Mouse (Mus musculus) layer of hippocampus, postnatal 36 days (tissue): ENCODE measurements around the gene Cdk9. TPM values are rescaled to one million over a fixed set of nuclear protein-coding genes. Genes with fewer than 3 reads are reported as not detected.

ENCODE experiments used
- DNase-seq, 2 experiments: peaks; one replicate each; pipeline ENCODE4 v3.0.0; 2022
- total RNA-seq, 2 experiments: library from RNA; stranded (reverse); gene quantifications; 2 replicates each; pipeline ENCODE4 v1.2.3; 2021

Gene Cdk9
- total RNA-seq, 2 experiments from 2014 or later = 110 to 117 TPM

- DNase-seq = no peak
Measured at GRCm38 (mm10) chr2:32705018-32705417, 7.9 kb downstream of the Cdk9 start.

GRCm38 (mm10) chr2:32704021-32704421 is 8.9 kb downstream of the Cdk9 start, which contains the start of gene Fpgs:
Fpgs (minus strand) TSS chr2:32704145.
- DNase-seq = no peak

GRCm38 (mm10) chr2:32703046-32703445 is 9.8 kb downstream of the Cdk9 start:
- no peak for DNase-seq

GRCm38 (mm10) chr2:32700966-32701743 is 11.7 kb downstream of the Cdk9 start:
- no peak for DNase-seq

- DNase-seq = no peak
Measured at GRCm38 (mm10) chr2:32699680-32700079, 13.2 kb downstream of the Cdk9 start.

GRCm38 (mm10) chr2:32694691-32695090 is 18.2 kb downstream of the Cdk9 start:
- no peak for DNase-seq

- peak; percentile 95 to 96 for DNase-seq
Measured at GRCm38 (mm10) chr2:32693823-32694411, 19.0 kb downstream of the Cdk9 start.

GRCm38 (mm10) chr2:32693282-32693681 is 19.6 kb downstream of the Cdk9 start:
- DNase-seq = no peak

GRCm38 (mm10) chr2:32692496-32692895 is 20.4 kb downstream of the Cdk9 start:
- DNase-seq = no peak

- DNase-seq = no peak
Measured at GRCm38 (mm10) chr2:32691041-32691440, 21.8 kb downstream of the Cdk9 start.

GRCm38 (mm10) chr2:32689420-32689819 is 23.5 kb downstream of the Cdk9 start:
- peak; percentile 82 to 85 for DNase-seq

GRCm38 (mm10) chr2:32687562-32687961 is 25.3 kb downstream of the Cdk9 start:
- no peak for DNase-seq

GRCm38 (mm10) chr2:32686640-32687039 is 26.2 kb downstream of the Cdk9 start:
- no peak for DNase-seq

GRCm38 (mm10) chr2:32685807-32686206 is 27.1 kb downstream of the Cdk9 start:
- DNase-seq = no peak

GRCm38 (mm10) chr2:32684681-32685428 is 28.0 kb downstream of the Cdk9 start:
- no peak for DNase-seq

- DNase-seq = no peak
Measured at GRCm38 (mm10) chr2:32683701-32684100, 29.2 kb downstream of the Cdk9 start.

- DNase-seq = no peak
Measured at GRCm38 (mm10) chr2:32682721-32683417, 30.0 kb downstream of the Cdk9 start.

- no peak for DNase-seq
Measured at GRCm38 (mm10) chr2:32681754-32682153, 31.1 kb downstream of the Cdk9 start.

GRCm38 (mm10) chr2:32680961-32681650 is 31.8 kb downstream of the Cdk9 start:
- DNase-seq = no peak

- peak in 1 of 2 experiments; percentile 31 for DNase-seq
Measured at GRCm38 (mm10) chr2:32680051-32680451, 32.8 kb downstream of the Cdk9 start.

- no peak for DNase-seq
Measured at GRCm38 (mm10) chr2:32677683-32678082, 35.2 kb downstream of the Cdk9 start.

- DNase-seq = no peak
Measured at GRCm38 (mm10) chr2:32676821-32677220, 36.1 kb downstream of the Cdk9 start.
